Mouse (Mus musculus) adrenal gland, postnatal 36 days (tissue): ENCODE measurements around the gene Ropn1l. TPM values are rescaled to one million over a fixed set of nuclear protein-coding genes. Genes with fewer than 3 reads are reported as not detected.

ENCODE experiments used
- DNase-seq, 2 experiments: peaks; one replicate each; pipeline ENCODE4 v3.0.0; 2021; ENCODE audit warnings: mixed read lengths in 1 of 2
- total RNA-seq, 2 experiments: library from RNA; stranded (reverse); gene quantifications; 2 replicates each; pipeline ENCODE4 v1.2.3; 2021

Gene Ropn1l
- total RNA-seq, 2 experiments from 2014 or later: 2.5 to 3.7 TPM

DNA sequence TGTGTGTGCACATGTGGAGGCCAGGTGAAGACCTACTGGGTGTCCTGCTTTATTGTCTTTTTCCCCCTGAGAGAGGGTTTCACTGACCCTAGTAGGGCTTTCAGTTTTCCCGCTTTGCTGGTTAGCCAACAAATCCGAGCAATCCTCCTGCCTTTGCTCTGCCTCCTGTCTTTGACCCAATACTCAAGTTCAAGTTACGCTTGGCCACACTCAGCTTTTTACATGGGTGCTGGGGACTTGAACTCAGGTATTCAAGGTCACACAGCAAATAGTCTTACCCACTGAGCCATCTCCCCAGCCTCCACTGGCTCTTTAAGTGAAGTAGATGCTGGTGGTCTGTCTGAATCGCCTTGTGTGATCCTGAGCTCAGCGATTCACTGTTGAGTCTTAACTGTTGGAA, 46.7 kb downstream of the Ropn1l start:
- no peak for DNase-seq

DNA sequence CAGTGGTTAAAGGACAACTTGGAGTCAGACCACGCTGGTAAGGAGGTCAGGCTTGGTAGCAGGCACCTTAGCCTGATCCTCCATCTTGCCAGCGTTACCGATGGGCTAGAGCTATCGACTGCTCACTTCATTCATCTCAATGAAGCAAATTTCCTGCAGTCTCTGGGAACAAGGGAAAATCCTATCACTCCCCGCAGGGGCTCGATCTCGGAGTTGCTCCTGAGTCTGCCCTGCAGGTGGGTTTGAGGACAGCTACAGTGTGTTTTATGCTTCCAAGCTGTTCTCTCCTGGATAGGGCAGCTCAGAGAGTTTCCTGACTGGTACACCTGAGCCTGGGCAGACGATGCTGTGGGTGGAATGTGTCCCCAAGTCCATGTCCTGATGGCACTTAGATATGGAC, 49.2 kb downstream of the Ropn1l start:
- DNase-seq: no peak

DNA sequence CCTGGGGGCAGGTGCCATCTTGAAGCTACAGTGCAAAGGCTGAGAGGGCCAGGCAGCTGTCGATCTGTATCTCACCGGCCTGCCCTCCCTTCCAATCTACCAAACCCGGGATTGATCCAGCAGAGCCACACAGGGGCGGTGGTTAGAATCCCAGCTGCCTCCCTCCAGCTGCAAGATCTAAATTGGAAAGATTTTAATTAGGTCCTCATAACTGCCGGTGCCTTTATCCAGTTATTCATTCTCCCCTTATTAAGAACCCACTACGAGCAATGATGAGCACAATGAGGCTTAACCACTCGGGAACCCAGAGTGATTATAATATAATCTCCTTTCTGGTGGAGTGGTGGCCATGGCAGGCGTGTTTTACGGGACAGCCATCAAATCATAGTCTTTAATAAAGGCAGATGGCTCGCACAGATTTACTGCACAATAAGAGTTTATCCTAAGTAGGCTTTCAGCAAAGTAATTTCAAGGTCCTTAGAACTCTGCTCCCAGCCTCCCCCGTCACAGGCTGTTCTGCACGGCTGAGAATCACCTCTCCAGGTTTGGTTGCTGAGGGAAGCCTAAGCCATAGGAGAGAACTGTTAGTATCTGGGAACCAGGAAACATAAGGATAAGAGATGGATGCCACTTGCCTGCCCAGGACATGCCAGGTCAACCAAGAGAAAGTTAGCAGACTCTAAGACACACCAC, 51.2 kb downstream of the Ropn1l start:
- no peak for DNase-seq

DNA sequence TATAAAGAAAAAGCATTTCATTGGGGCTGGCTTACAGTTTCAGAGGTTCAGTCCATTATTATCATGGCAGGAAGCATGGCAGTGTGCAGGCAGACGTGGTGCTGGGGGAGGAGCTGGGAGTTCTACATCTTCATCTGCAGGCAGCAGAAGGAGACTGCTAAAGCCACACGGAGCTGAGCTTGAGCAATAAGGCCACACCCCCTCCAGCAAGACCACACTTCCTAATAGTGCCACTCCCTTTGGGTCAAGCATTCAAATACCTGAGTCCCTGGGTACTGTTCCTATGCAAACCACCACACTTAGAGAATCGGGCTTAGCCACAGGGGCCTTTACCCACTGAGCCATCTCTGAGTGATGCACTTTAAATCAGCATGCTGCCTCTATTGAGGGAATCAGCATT, 52.6 kb downstream of the Ropn1l start:
- DNase-seq: no peak

DNA sequence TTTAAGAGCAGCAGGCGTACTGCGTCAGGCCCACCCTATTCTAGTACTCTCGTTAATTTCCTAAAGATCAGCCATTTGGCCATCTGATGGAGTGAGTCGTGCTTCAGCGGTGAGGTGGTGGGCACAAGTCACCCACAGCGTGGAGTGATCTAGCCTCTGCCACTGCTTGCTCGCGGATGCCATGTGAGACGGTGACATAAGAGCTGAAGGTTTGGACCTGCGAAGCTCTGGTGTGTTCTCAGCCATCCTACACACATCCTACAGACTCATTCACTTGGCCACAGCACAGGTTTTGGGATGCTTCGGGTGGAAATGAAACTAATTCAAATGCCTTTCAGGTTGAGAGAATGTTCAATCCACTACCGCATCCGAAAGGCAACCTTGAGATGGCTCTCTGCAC, 54.8 kb downstream of the Ropn1l start:
- no peak for DNase-seq

DNA sequence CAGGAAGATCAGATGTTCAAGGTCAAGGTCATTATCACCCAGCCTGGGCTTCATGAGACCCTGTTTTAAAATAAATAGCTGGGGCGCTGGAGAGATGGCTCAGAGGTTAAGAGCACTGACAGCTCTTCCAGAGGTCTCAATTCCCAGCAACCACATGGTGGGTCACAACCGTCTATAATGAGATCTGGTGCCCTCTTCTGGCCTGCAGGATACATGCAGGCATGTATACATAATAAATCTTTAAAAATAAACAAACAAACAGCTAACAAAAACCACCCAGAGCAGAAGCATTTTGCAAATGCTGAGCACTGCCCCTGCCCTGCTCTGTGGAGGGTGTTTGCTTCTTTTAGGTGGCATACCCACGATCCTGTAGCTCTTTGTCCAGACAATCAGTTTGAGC, 56.2 kb downstream of the Ropn1l start:
- no peak for DNase-seq

DNA sequence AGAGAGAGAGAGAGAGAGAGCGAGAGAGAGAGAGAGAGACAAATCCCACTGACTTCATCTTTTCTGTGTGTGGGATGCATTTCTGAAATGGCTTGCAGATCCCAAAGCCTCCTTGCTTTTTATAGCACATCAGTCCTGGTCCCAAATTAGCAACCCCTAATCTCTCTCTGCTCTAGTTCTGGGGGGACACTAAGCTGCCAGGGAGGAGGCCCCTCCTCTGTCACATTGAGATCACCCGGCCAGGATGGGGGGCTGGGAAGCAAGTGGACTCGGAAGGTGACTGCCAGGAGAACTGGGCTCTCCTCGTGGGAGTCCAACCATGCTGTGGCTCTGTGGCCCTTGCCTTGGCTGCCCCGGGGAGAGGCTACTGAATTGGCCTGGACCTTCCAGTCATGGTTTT, 56.8 kb downstream of the Ropn1l start:
- DNase-seq: no peak

DNA sequence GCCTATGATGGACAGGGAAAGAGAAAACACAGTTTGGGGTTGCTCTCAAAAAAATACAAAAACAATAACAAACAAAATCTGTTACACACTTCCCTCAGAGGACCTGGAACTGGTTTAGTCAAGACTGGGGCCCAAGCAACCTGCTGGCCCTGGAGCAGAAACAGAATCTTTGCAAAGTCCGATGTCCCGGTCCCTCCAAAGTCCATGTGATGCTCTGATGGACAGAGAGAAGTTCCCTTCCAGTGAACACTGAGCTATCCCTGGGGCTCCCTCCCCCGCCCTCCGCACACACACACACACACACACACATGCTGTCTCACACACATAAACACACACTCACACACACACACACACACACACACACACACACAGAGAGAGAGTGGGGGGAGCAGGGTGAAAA, 57.6 kb downstream of the Ropn1l start:
- DNase-seq: no peak

DNA sequence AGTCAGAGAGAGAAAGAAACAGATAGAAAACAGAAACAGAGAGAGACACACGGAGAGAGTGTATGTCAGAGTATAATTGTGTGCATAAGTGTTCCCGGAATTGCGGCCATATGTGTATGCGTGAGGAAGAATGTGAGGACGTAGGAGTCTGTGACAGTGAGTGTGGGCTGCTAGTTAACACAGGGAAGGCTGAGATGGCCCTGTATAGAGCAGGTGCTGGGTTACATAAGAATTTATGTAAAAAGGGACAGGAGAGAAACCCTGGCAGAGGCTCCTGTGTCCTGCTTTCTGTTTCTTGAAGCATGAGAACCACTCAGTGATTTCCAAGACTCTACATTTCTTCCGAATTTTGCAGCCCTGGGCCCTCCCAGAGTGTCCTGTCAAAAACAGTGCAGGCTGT, 60.1 kb downstream of the Ropn1l start:
- no peak for DNase-seq

DNA sequence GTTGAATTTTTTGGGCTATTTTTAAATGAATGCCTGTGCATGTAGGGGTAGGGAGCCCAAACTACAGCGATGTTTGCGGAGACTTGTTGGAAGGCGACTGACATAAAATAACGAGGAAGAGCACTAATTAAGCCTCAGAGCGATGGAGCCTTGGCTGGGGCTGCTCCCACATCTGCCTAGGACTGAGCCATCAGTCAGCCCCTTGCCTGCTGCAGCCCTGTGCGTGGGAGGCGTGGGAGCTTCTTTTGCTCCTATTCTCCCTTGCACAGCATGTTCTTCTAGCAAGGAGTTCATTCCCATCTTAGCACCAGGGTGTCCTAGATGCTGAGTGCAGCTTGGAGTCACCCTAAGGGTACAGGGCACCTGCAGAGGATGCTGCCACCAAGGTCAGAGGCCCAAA, 60.8 kb downstream of the Ropn1l start:
- DNase-seq: no peak

DNA sequence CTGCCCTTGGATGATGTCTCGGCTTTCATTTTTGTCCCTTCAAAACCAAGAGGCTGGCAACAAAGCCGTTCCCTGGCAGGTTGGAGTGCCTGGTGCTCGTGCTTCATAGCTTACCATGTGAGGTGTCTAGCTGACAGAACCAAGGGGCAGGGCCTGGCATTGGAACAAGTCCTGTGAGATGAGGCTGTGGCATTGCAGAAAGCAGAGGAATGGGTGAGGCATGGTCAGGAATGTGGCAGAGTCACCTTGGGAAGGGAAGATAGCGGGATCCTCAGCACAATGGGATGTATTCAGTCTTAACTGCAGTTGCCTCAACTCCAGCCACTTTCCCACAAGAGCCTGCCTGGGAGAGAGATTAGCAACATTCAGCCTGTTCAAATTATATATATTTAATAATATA, 61.4 kb downstream of the Ropn1l start:
- DNase-seq: no peak

Other genes starting within 250 kb of the Ropn1l start
- gene Dap, start 229.4 kb downstream of the Ropn1l start, total RNA-seq: 10 to 100 TPM; 83.5 to 88.7 TPM
- gene Ankrd33b, start 86.0 kb downstream of the Ropn1l start, total RNA-seq: 1 to 10 TPM; 1.2 TPM
- gene March6, start 77.3 kb upstream of the Ropn1l start, total RNA-seq: 100 to 1,000 TPM; 132 to 160 TPM
- 100 to 1,000 TPM; 117 to 206 TPM for gene Cmbl, start 111.7 kb upstream of the Ropn1l start, total RNA-seq
- 100 to 1,000 TPM; 318 to 346 TPM for gene Cct5, start 148.1 kb upstream of the Ropn1l start, total RNA-seq
- 10 to 100 TPM; 22.4 to 25.2 TPM for gene Fam173b, start 148.1 kb upstream of the Ropn1l start, total RNA-seq